Mouse (Mus musculus) C2C12 (cell line): ENCODE data around the gene Gm20388.

ENCODE experiments used
- CEBPB ChIP-seq: IDR thresholded peaks from one replicate; pipeline ENCODE4 v1.6.1; 2011; ENCODE audit warnings: low read depth, mild to moderate bottlenecking, control low read depth, moderate library complexity
- CTCF ChIP-seq: IDR thresholded peaks from one replicate; pipeline ENCODE4 v1.5.1; 2011; ENCODE audit not compliant: control insufficient read depth, insufficient read depth, insufficient read length
- FOSL1 ChIP-seq: IDR thresholded peaks from one replicate; pipeline ENCODE4 v1.8.0; 2011; ENCODE audit warnings: mild to moderate bottlenecking, low read length; ENCODE audit not compliant: poor library complexity, insufficient read depth, severe bottlenecking

DNA sequence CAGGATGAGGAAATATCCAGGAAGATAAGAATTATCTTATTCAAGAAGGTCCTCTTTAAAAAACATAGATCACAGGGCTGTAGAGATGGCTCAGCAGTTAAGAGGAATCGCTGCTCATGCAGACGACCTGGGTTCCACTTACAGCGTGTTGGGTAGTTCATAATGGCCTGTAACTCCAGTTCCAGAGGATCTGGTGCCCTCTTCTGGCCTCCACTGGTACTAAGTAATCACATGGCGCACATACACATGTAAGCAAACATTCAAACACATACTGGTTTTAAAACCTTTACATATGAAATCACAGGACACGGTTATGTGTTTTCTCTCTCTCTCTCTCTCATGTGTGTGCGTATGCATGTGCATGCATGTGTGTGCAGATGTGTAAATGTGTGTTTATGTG is 1226.2 kb downstream of the Gm20388 start:
- no peak for TF ChIP-seq CEBPB
- TF ChIP-seq CTCF: no peak
- TF ChIP-seq FOSL1: no peak
